Mouse (Mus musculus): ENCODE results near the gene Ncoa7. TPM values are rescaled to one million over a fixed set of nuclear protein-coding genes. Genes with fewer than 3 reads are reported as not detected.

Ncoa7 gene
- polyA plus RNA-seq, 1 experiment from 2014 or later = 7.4 TPM

GRCm38 (mm10) chr10:30613039-30613438 lies 190.1 kb downstream of the Ncoa7 start:
- Histone ChIP-seq H3K4me1 (ENCODE audit: control insufficient read depth, insufficient read depth, low read length) (no peaks in the 10 kb centered on the region), H3K4me2 (ENCODE audit: low read depth) (no peak overlapping the region), H3K27me3 (ENCODE audit: control insufficient read depth, insufficient read depth, low read length) (no peaks in the 10 kb centered on the region), H3K36me3 (ENCODE audit: control insufficient read depth, insufficient read depth, low read length) (no peaks in the 10 kb centered on the region), H3K4me3 (ENCODE audit: low read depth, low read length) (no peak overlapping the region), H3K9me3 (ENCODE audit: control insufficient read depth, low read length) (no peaks in the 10 kb centered on the region), H3K9ac (ENCODE audit: low read length) (no peak overlapping the region), H3K27ac (ENCODE audit: low read depth, low read length) (no peak overlapping the region)
- ATAC-seq (ENCODE audit: insufficient read depth, low FRiP score, low TSS enrichment) = no peak
- no peak for DNase-seq (ENCODE audit: low spot score)
- WGBS = 86% methylated on average over 4 of the region's 4 CpGs

GRCm38 (mm10) chr10:30609614-30610013 lies 193.5 kb downstream of the Ncoa7 start:
- ATAC-seq (ENCODE audit: insufficient read depth, low FRiP score, low TSS enrichment) (no peak), DNase-seq (ENCODE audit: low spot score) (no peak)
- Histone ChIP-seq H3K4me2 (ENCODE audit: low read depth) (no peak overlapping the region), H3K36me3 (ENCODE audit: control insufficient read depth, insufficient read depth, low read length) (no peaks in the 10 kb centered on the region), H3K27me3 (ENCODE audit: control insufficient read depth, insufficient read depth, low read length) (no peaks in the 10 kb centered on the region), H3K27ac (ENCODE audit: low read depth, low read length) (no peak overlapping the region), H3K9ac (ENCODE audit: low read length) (no peak overlapping the region), H3K4me3 (ENCODE audit: low read depth, low read length) (no peak overlapping the region), H3K4me1 (ENCODE audit: control insufficient read depth, insufficient read depth, low read length) (no peaks in the 10 kb centered on the region), H3K9me3 (ENCODE audit: control insufficient read depth, low read length) (no peaks in the 10 kb centered on the region)

- Histone ChIP-seq H3K4me2 (ENCODE audit: low read depth) (no peak overlapping the region), H3K9ac (ENCODE audit: low read length) (no peak overlapping the region), H3K4me1 (ENCODE audit: control insufficient read depth, insufficient read depth, low read length) (no peaks in the 10 kb centered on the region), H3K9me3 (ENCODE audit: control insufficient read depth, low read length) (no peaks in the 10 kb centered on the region), H3K27me3 (ENCODE audit: control insufficient read depth, insufficient read depth, low read length) (no peaks in the 10 kb centered on the region), H3K36me3 (ENCODE audit: control insufficient read depth, insufficient read depth, low read length) (no peaks in the 10 kb centered on the region), H3K4me3 (ENCODE audit: low read depth, low read length) (no peak overlapping the region), H3K27ac (ENCODE audit: low read depth, low read length) (no peak overlapping the region)
- DNase-seq (ENCODE audit: low spot score) (no peak), ATAC-seq (ENCODE audit: insufficient read depth, low FRiP score, low TSS enrichment) (no peak)
- 73% methylated on average over 2 of the region's 2 CpGs for WGBS
Observed at GRCm38 (mm10) chr10:30608109-30608508, 195.0 kb downstream of the Ncoa7 start.

GRCm38 (mm10) chr10:30600542-30600966 lies 202.6 kb downstream of the Ncoa7 start, which contains the start of gene Trmt11:
Trmt11 (minus strand) TSS chr10:30600749.
- Histone ChIP-seq H3K4me1 (ENCODE audit: control insufficient read depth, insufficient read depth, low read length) (peaks cover 4% of the 10 kb centered on the region; the same call in 1 of the 2 replicates), H3K9ac (ENCODE audit: low read length) (peak within 1 kb of the TSS; percentile 79), H3K36me3 (ENCODE audit: control insufficient read depth, insufficient read depth, low read length) (0 out of 2 replicates have a peak, but pooled peaks cover 2% of the 10 kb centered on the region), H3K4me3 (ENCODE audit: low read depth, low read length) (peak within 1 kb of the TSS; percentile 81), H3K27ac (ENCODE audit: low read depth, low read length) (peak within 1 kb of the TSS; percentile 69), H3K9me3 (ENCODE audit: control insufficient read depth, low read length) (no peaks in the 10 kb centered on the region), H3K4me2 (ENCODE audit: low read depth) (peak within 1 kb of the TSS; percentile 73), H3K27me3 (ENCODE audit: control insufficient read depth, insufficient read depth, low read length) (no peaks in the 10 kb centered on the region)
- DNase-seq (ENCODE audit: low spot score) = peak; percentile 92
- peak; percentile 97 for ATAC-seq (ENCODE audit: insufficient read depth, low FRiP score, low TSS enrichment)
- under 1% methylated on average over 18 of the region's 28 CpGs for WGBS

- H3K9ac ChIP-seq (ENCODE audit: low read length) = peak overlapping the region; percentile 79
- peaks cover 4% of the 10 kb centered on the region; the same call in 1 of the 2 replicates for H3K4me1 ChIP-seq (ENCODE audit: control insufficient read depth, insufficient read depth, low read length)
- H3K36me3 ChIP-seq (ENCODE audit: control insufficient read depth, insufficient read depth, low read length) = 0 out of 2 replicates have a peak, but pooled peaks cover 2% of the 10 kb centered on the region
- peak overlapping the region; percentile 73 for H3K4me2 ChIP-seq (ENCODE audit: low read depth)
- no peaks in the 10 kb centered on the region for H3K9me3 ChIP-seq (ENCODE audit: control insufficient read depth, low read length)
- ATAC-seq (ENCODE audit: insufficient read depth, low FRiP score, low TSS enrichment) (peak; percentile 78), DNase-seq (ENCODE audit: low spot score) (no peak)
- peak overlapping the region; percentile 81 for H3K4me3 ChIP-seq (ENCODE audit: low read depth, low read length)
- H3K27ac ChIP-seq (ENCODE audit: low read depth, low read length) = peak overlapping the region; percentile 69
- no peaks in the 10 kb centered on the region for H3K27me3 ChIP-seq (ENCODE audit: control insufficient read depth, insufficient read depth, low read length)
- under 1% methylated on average over 26 of the region's 27 CpGs for WGBS
Observed at GRCm38 (mm10) chr10:30600094-30600534, 203.0 kb downstream of the Ncoa7 start.

GRCm38 (mm10) chr10:30587037-30587436 lies 216.1 kb downstream of the Ncoa7 start:
- no peaks in the 10 kb centered on the region for H3K9me3 ChIP-seq (ENCODE audit: control insufficient read depth, low read length)
- no peak for ATAC-seq (ENCODE audit: insufficient read depth, low FRiP score, low TSS enrichment)
- H3K27ac ChIP-seq (ENCODE audit: low read depth, low read length) = no peak overlapping the region
- no peak overlapping the region for H3K9ac ChIP-seq (ENCODE audit: low read length)
- H3K4me3 ChIP-seq (ENCODE audit: low read depth, low read length) = no peak overlapping the region
- no peak overlapping the region for H3K4me2 ChIP-seq (ENCODE audit: low read depth)
- H3K4me1 ChIP-seq (ENCODE audit: control insufficient read depth, insufficient read depth, low read length) = no peaks in the 10 kb centered on the region
- 79% methylated on average over 5 of the region's 5 CpGs for WGBS
- H3K27me3 ChIP-seq (ENCODE audit: control insufficient read depth, insufficient read depth, low read length) = no peaks in the 10 kb centered on the region
- no peaks in the 10 kb centered on the region for H3K36me3 ChIP-seq (ENCODE audit: control insufficient read depth, insufficient read depth, low read length)
- DNase-seq (ENCODE audit: low spot score) = no peak

- DNase-seq (ENCODE audit: low spot score) = no peak
- 95% methylated on average over 1 of the region's 1 CpGs for WGBS
- no peaks in the 10 kb centered on the region for H3K9me3 ChIP-seq (ENCODE audit: control insufficient read depth, low read length)
- H3K4me2 ChIP-seq (ENCODE audit: low read depth) = no peak overlapping the region
- no peak overlapping the region for H3K27ac ChIP-seq (ENCODE audit: low read depth, low read length)
- no peak for ATAC-seq (ENCODE audit: insufficient read depth, low FRiP score, low TSS enrichment)
- H3K4me3 ChIP-seq (ENCODE audit: low read depth, low read length) = no peak overlapping the region
- H3K4me1 ChIP-seq (ENCODE audit: control insufficient read depth, insufficient read depth, low read length) = no peaks in the 10 kb centered on the region
- H3K27me3 ChIP-seq (ENCODE audit: control insufficient read depth, insufficient read depth, low read length) = no peaks in the 10 kb centered on the region
- no peaks in the 10 kb centered on the region for H3K36me3 ChIP-seq (ENCODE audit: control insufficient read depth, insufficient read depth, low read length)
- H3K9ac ChIP-seq (ENCODE audit: low read length) = no peak overlapping the region
Observed at GRCm38 (mm10) chr10:30585691-30586090, 217.4 kb downstream of the Ncoa7 start.

Other genes starting within 250 kb of the Ncoa7 start
- 27.6 and 27.7 TPM in 2 replicates for gene Trmt11, start 202.6 kb downstream of the Ncoa7 start, polyA plus RNA-seq (2014; fragmentation: Nextera tagmentation; extraction: Ambion mirVana)
- gene Hint3, start 173.7 kb downstream of the Ncoa7 start, polyA plus RNA-seq (2014; fragmentation: Nextera tagmentation; extraction: Ambion mirVana) = 17.8 and 18.1 TPM in 2 replicates
- gene Hey2, start 39.5 kb upstream of the Ncoa7 start, polyA plus RNA-seq (2014; fragmentation: Nextera tagmentation; extraction: Ambion mirVana) = 4.6 and 5.0 TPM in 2 replicates